Mouse (Mus musculus): ENCODE measurements around the gene Phf10. TPM values are rescaled to one million over a fixed set of nuclear protein-coding genes. Genes with fewer than 3 reads are reported as not detected.
A peak's percentile ranks its signal among the peaks of the same experiment; 100 is the strongest.
"Not testable (repeated sequence)": the region's sequence is repeated elsewhere in the genome, so short reads cannot be mapped to it uniquely, and the experiment has no call there.

Phf10 gene
- polyA plus RNA-seq, 1 experiment from 2014 or later: 31.3 TPM

DNA sequence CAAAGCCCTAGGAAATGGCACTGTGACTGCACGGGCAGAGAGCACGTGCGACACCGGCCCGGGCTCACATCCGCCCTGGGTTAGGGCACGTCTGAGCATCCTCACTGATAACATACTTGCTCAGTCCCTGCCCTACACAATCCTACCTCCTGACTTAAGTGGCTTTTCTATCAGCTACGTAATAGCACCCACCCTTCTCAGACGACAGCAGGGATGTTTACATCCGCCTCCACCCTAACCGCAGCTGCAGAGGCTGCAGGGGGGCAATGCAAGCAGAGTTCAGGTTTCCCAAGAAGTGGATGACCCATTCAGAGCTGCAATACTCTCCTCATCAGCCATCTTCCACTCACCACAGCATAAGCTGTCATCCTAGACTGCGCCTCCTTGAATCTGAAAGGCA lies 53.9 kb downstream of the Phf10 start:
- Histone ChIP-seq H3K9ac (ENCODE audit: low read length) (no peak overlapping the region), H3K4me2 (no peak overlapping the region), H3K36me3 (ENCODE audit: control insufficient read depth, insufficient read depth, low read length) (no peaks in the 10 kb centered on the region), H3K27me3 (ENCODE audit: control insufficient read depth, insufficient read depth, low read length) (no peaks in the 10 kb centered on the region), H3K27ac (ENCODE audit: low read depth, low read length) (no peak overlapping the region), H3K9me3 (ENCODE audit: control insufficient read depth, low read length) (no peaks in the 10 kb centered on the region), H3K4me1 (ENCODE audit: control insufficient read depth, insufficient read depth, low read length) (no peaks in the 10 kb centered on the region), H3K4me3 (ENCODE audit: low read depth, low read length) (no peak overlapping the region)
- DNase-seq (ENCODE audit: low spot score, missing footprints) (no peak), ATAC-seq (ENCODE audit: low FRiP score) (no peak)
- WGBS: 78% methylated on average over 12 of the region's 12 CpGs

DNA sequence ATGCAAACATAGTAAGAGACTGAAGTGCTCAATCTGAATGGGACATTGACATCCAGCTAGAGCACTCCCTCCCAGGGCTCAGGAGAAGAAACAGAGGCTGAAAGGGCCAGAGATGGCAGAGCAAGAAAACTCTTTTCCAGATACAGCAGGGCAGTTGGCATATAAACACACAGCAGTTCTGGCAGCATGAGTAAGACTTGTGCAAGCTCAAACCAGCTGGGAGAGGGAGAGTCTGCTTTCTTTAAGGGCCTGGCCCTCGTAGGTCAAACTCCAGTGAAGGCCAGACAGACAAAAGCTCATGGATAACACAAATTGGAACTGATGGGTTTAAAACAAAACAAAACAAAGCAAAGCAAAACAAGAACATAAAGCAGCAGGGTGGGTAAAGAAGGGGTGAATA lies 54.5 kb downstream of the Phf10 start:
- WGBS: 17% methylated on average over 1 of the region's 1 CpGs
- Histone ChIP-seq H3K9ac (ENCODE audit: low read length) (no peak overlapping the region), H3K36me3 (ENCODE audit: control insufficient read depth, insufficient read depth, low read length) (no peaks in the 10 kb centered on the region), H3K27ac (ENCODE audit: low read depth, low read length) (no peak overlapping the region), H3K4me1 (ENCODE audit: control insufficient read depth, insufficient read depth, low read length) (no peaks in the 10 kb centered on the region), H3K27me3 (ENCODE audit: control insufficient read depth, insufficient read depth, low read length) (no peaks in the 10 kb centered on the region), H3K4me3 (ENCODE audit: low read depth, low read length) (no peak overlapping the region), H3K9me3 (ENCODE audit: control insufficient read depth, low read length) (no peaks in the 10 kb centered on the region), H3K4me2 (no peak overlapping the region)
- DNase-seq (ENCODE audit: low spot score, missing footprints) (no peak), ATAC-seq (ENCODE audit: low FRiP score) (no peak)

DNA sequence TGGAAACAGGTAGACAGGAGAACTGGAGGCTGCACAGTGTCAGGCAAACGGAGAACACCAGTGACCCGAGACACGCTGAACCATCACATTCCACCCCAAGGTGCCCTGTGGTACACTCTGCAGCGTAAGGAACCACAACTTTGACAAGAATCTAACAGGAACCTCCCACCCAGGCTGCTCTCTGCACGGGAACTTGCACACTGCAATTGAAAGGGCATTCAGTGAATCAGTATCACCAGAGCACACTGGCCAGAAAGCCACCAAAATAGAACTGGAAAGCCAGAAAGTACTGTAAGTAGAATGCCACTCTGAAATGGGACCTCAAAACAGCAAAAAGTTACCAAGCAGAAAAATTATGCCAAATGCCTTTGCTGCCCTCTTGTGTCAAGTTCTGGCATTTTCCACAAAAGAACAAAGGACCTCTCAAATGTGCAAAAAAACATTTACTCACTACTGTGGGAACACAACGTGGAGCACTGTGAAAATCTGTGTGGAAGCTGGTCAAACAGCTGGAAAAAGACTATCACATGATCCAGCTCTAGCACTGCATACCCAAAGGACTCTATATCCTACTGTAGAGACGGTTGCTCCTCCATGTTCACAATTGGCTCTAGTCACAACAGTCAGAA lies 56.3 kb downstream of the Phf10 start:
- Histone ChIP-seq H3K9ac (ENCODE audit: low read length) (no peak overlapping the region), H3K4me3 (ENCODE audit: low read depth, low read length) (no peak overlapping the region), H3K27ac (ENCODE audit: low read depth, low read length) (no peak overlapping the region), H3K36me3 (ENCODE audit: control insufficient read depth, insufficient read depth, low read length) (no peaks in the 10 kb centered on the region), H3K4me1 (ENCODE audit: control insufficient read depth, insufficient read depth, low read length) (no peaks in the 10 kb centered on the region), H3K9me3 (ENCODE audit: control insufficient read depth, low read length) (no peaks in the 10 kb centered on the region), H3K4me2 (no peak overlapping the region), H3K27me3 (ENCODE audit: control insufficient read depth, insufficient read depth, low read length) (no peaks in the 10 kb centered on the region)
- WGBS: 68% methylated on average over 7 of the region's 7 CpGs
- ATAC-seq (ENCODE audit: low FRiP score) (peak; percentile 69), DNase-seq (ENCODE audit: low spot score, missing footprints) (peak; percentile 98)

- no peak overlapping the region for H3K9ac ChIP-seq (ENCODE audit: low read length)
These were observed 56.9 kb downstream of the Phf10 start for GRCm38 (mm10) chr17:14904206-14904605.

DNA sequence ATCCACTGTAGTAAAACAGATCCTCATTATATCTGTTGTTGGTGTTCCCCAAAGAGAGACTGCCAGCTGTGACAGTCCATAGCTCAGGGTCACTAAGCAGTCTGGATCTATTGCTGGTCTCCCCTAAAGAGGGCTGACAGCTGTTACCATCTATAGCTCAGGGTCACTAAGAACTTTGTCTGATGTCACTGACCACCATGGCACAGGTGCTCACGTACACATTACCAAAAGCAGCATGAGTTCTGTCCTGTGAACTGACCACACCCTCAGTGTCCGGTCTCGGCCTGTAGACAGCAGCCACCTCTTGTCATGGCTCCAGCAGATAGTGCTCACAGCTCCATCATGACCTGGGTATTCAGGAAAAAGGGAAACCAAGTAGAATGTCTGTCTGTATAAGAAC lies 57.9 kb downstream of the Phf10 start:
- ATAC-seq (ENCODE audit: low FRiP score): no peak

More at GRCm38 (mm10) chr17:14904206-14904605, 56.9 kb downstream of the Phf10 start:
- ATAC-seq (ENCODE audit: low FRiP score) (no peak; the same call in 1 of the 2 replicates), DNase-seq (ENCODE audit: low spot score, missing footprints) (no peak)
- no peak overlapping the region for H3K27ac ChIP-seq (ENCODE audit: low read depth, low read length)
- no peaks in the 10 kb centered on the region for H3K9me3 ChIP-seq (ENCODE audit: control insufficient read depth, low read length)
- H3K4me3 ChIP-seq (ENCODE audit: low read depth, low read length): no peak overlapping the region
- no peak overlapping the region for H3K4me2 ChIP-seq
- 78% methylated on average over 6 of the region's 6 CpGs for WGBS
- H3K36me3 ChIP-seq (ENCODE audit: control insufficient read depth, insufficient read depth, low read length): no peaks in the 10 kb centered on the region
- H3K4me1 ChIP-seq (ENCODE audit: control insufficient read depth, insufficient read depth, low read length): no peaks in the 10 kb centered on the region
- no peaks in the 10 kb centered on the region for H3K27me3 ChIP-seq (ENCODE audit: control insufficient read depth, insufficient read depth, low read length)

GRCm38 (mm10) chr17:14898972-14899371 lies 62.1 kb downstream of the Phf10 start:
- H3K9me3 ChIP-seq (ENCODE audit: control insufficient read depth, low read length): no peaks in the 10 kb centered on the region
- H3K4me3 ChIP-seq (ENCODE audit: low read depth, low read length): no peak overlapping the region
- no peak overlapping the region for H3K4me2 ChIP-seq
- H3K9ac ChIP-seq (ENCODE audit: low read length): no peak overlapping the region
- DNase-seq (ENCODE audit: low spot score, missing footprints) (no peak), ATAC-seq (ENCODE audit: low FRiP score) (no peak)
- H3K27me3 ChIP-seq (ENCODE audit: control insufficient read depth, insufficient read depth, low read length): no peaks in the 10 kb centered on the region
- 81% methylated on average over 1 of the region's 1 CpGs for WGBS
- H3K36me3 ChIP-seq (ENCODE audit: control insufficient read depth, insufficient read depth, low read length): no peaks in the 10 kb centered on the region
- H3K4me1 ChIP-seq (ENCODE audit: control insufficient read depth, insufficient read depth, low read length): no peaks in the 10 kb centered on the region
- no peak overlapping the region for H3K27ac ChIP-seq (ENCODE audit: low read depth, low read length)

More for the DNA sequence above, 57.9 kb downstream of the Phf10 start:
- H3K36me3 ChIP-seq (ENCODE audit: control insufficient read depth, insufficient read depth, low read length): no peaks in the 10 kb centered on the region
- 83% methylated on average over 3 of the region's 3 CpGs for WGBS
- no peak overlapping the region for H3K27ac ChIP-seq (ENCODE audit: low read depth, low read length)
- H3K27me3 ChIP-seq (ENCODE audit: control insufficient read depth, insufficient read depth, low read length): no peaks in the 10 kb centered on the region
- H3K9me3 ChIP-seq (ENCODE audit: control insufficient read depth, low read length): no peaks in the 10 kb centered on the region
- no peak overlapping the region for H3K9ac ChIP-seq (ENCODE audit: low read length)
- DNase-seq (ENCODE audit: low spot score, missing footprints): no peak
- no peak overlapping the region for H3K4me2 ChIP-seq
- H3K4me3 ChIP-seq (ENCODE audit: low read depth, low read length): no peak overlapping the region
- H3K4me1 ChIP-seq (ENCODE audit: control insufficient read depth, insufficient read depth, low read length): no peaks in the 10 kb centered on the region

GRCm38 (mm10) chr17:14895058-14895457 lies 66.0 kb downstream of the Phf10 start:
- not testable (repeated sequence) for H3K9me3 ChIP-seq (ENCODE audit: control insufficient read depth, low read length); H3K4me2 ChIP-seq; H3K36me3 ChIP-seq (ENCODE audit: control insufficient read depth, insufficient read depth, low read length); ATAC-seq (ENCODE audit: low FRiP score); DNase-seq (ENCODE audit: low spot score, missing footprints); H3K9ac ChIP-seq (ENCODE audit: low read length); H3K4me3 ChIP-seq (ENCODE audit: low read depth, low read length); H3K27me3 ChIP-seq (ENCODE audit: control insufficient read depth, insufficient read depth, low read length); H3K4me1 ChIP-seq (ENCODE audit: control insufficient read depth, insufficient read depth, low read length); H3K27ac ChIP-seq (ENCODE audit: low read depth, low read length)

Other genes starting within 250 kb of the Phf10 start
- 5.1 and 8.2 TPM in 2 replicates for gene Wdr27, start 18.1 kb downstream of the Phf10 start, polyA plus RNA-seq (2014; fragmentation: Nextera tagmentation; extraction: Ambion mirVana)
- 33.3 and 36.0 TPM in 2 replicates for gene 1600012H06Rik, start 18.1 kb downstream of the Phf10 start, polyA plus RNA-seq (2014; fragmentation: Nextera tagmentation; extraction: Ambion mirVana)
- 10.1 and 12.5 TPM in 2 replicates for gene 9030025P20Rik, start 17.2 kb upstream of the Phf10 start, polyA plus RNA-seq (2014; fragmentation: Nextera tagmentation; extraction: Ambion mirVana)
- gene Gm3417, start 17.5 kb upstream of the Phf10 start, polyA plus RNA-seq (2014; fragmentation: Nextera tagmentation; extraction: Ambion mirVana): 1.3 and 1.4 TPM in 2 replicates
- gene Gm3435, start 48.9 kb upstream of the Phf10 start, polyA plus RNA-seq (2014; fragmentation: Nextera tagmentation; extraction: Ambion mirVana): 8.0 and 10.3 TPM in 2 replicates
- gene Ermard, start 79.9 kb upstream of the Phf10 start, polyA plus RNA-seq (2014; fragmentation: Nextera tagmentation; extraction: Ambion mirVana): 69.3 and 83.2 TPM in 2 replicates
- gene Tcte3, start 80.2 kb upstream of the Phf10 start, polyA plus RNA-seq (2014; fragmentation: Nextera tagmentation; extraction: Ambion mirVana): 0.68 TPM in 1 of 2 replicates, not detected in the other
- gene Gm3448, start 80.3 kb upstream of the Phf10 start, polyA plus RNA-seq (2014; fragmentation: Nextera tagmentation; extraction: Ambion mirVana): 3.8 and 4.6 TPM in 2 replicates

Data from midbrain, embryonic 11.5 days (tissue).